Mouse (Mus musculus): ENCODE measurements around the gene Zfp69. TPM values are rescaled to one million over a fixed set of nuclear protein-coding genes. Genes with fewer than 3 reads are reported as not detected.
A peak's percentile ranks its signal among the peaks of the same experiment; 100 is the strongest.

Gene Zfp69
- total and polyA plus RNA-seq, 3 experiments: 2.7 to 8.1 (median 4.9) TPM

DNA sequence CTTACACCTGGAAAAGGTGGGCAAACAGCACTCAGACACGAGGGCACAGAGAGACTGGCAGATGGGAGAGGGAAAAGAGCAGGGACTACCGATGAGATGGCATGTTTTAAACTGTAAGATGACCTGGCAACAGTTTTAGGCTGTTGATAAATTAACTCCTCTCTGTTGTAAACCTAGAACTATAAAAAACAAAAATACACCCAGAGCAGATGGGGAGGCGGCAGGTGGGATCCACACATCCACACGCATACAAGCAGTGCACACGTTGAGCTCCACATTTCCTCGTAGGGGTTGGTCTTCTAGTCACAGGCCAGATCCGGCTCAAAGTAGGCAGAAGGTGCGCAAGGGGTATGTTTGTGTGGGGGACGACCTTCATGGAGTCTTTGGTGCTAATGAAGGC is 17.0 kb upstream of the Zfp69 start:
- Histone ChIP-seq H3K4me3 (ENCODE audit: low read depth, low read length) (no peak overlapping the region), H3K36me3 (replicated peaks) (peaks cover 76% of the 10 kb centered on the region), H3K4me1 (ENCODE audit: insufficient read depth, low read depth, low read length) (no peaks in the 10 kb centered on the region; the same call in 1 of the 2 replicates), H3K27me3 (ENCODE audit: insufficient read depth, low read length) (no peaks in the 10 kb centered on the region), H3K9me3 (replicated peaks) (no peaks in the 10 kb centered on the region)
- TF ChIP-seq TAL1 (conservative IDR thresholded peaks at IDR 0.05; ENCODE audit: low read depth, low read length): no peak
- TF ChIP-seq CTCF (IDR thresholded peaks at IDR 0.05; ENCODE audit: low read depth, low read length): no peak
- no peak for TF ChIP-seq GATA2 (IDR thresholded peaks at IDR 0.05; ENCODE audit: borderline replicate concordance, low read depth, low read length)
- no peak for TF ChIP-seq GATA1 (IDR thresholded peaks at IDR 0.05; ENCODE audit: borderline replicate concordance, low read length)
- no peak for TF ChIP-seq POLR2AphosphoS5 (IDR thresholded peaks at IDR 0.05; ENCODE audit: insufficient replicate concordance, low read depth, low read length)
- ATAC-seq (ENCODE audit: extremely low read depth, insufficient number of reproducible peaks, low FRiP score, poor library complexity, severe bottlenecking): no peak
- no peak for DNase-seq (ENCODE audit: low spot score)

DNA sequence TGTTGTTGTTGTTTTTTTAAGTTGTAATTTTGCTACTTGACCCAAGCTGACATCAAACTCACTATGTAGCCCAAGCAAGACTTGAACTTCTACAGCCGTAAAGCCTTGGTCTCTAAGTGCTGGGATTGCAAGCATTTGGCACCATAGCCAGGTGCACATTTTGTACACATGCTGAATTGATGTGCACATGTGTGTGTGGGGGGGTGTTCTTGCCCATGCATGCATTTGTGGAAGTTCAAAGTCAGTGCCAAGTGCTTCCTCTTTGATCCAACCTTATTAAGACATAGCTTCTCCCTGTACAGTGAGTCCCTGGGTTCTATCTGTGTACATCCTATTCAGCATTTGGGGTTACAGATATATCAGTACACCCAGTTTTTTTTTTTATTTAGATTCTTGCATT is 4.1 kb upstream of the Zfp69 start:
- Histone ChIP-seq H3K9me3 (replicated peaks) (no peaks in the 10 kb centered on the region), H3K4me1 (ENCODE audit: insufficient read depth, low read depth, low read length) (peaks cover 25% of the 10 kb centered on the region), H3K4me3 (ENCODE audit: low read depth, low read length) (no peak overlapping the region), H3K36me3 (replicated peaks) (no peaks in the 10 kb centered on the region), H3K27me3 (ENCODE audit: insufficient read depth, low read length) (no peaks in the 10 kb centered on the region)
- ATAC-seq (ENCODE audit: extremely low read depth, insufficient number of reproducible peaks, low FRiP score, poor library complexity, severe bottlenecking): no peak
- TF ChIP-seq CTCF (IDR thresholded peaks at IDR 0.05; ENCODE audit: low read depth, low read length) (no peak), TAL1 (conservative IDR thresholded peaks at IDR 0.05; ENCODE audit: low read depth, low read length) (no peak), GATA2 (IDR thresholded peaks at IDR 0.05; ENCODE audit: borderline replicate concordance, low read depth, low read length) (no peak), POLR2AphosphoS5 (IDR thresholded peaks at IDR 0.05; ENCODE audit: insufficient replicate concordance, low read depth, low read length) (no peak), GATA1 (IDR thresholded peaks at IDR 0.05; ENCODE audit: borderline replicate concordance, low read length) (no peak)
- no peak for DNase-seq (ENCODE audit: low spot score)

- Histone ChIP-seq H3K4me1 (ENCODE audit: insufficient read depth, low read depth, low read length) (peaks cover 25% of the 10 kb centered on the region), H3K9me3 (replicated peaks) (no peaks in the 10 kb centered on the region), H3K36me3 (replicated peaks) (peaks cover 8% of the 10 kb centered on the region), H3K4me3 (ENCODE audit: low read depth, low read length) (no peak overlapping the region), H3K27me3 (ENCODE audit: insufficient read depth, low read length) (no peaks in the 10 kb centered on the region)
- DNase-seq (ENCODE audit: low spot score) (no peak), ATAC-seq (ENCODE audit: extremely low read depth, insufficient number of reproducible peaks, low FRiP score, poor library complexity, severe bottlenecking) (no peak)
- TF ChIP-seq CTCF (IDR thresholded peaks at IDR 0.05; ENCODE audit: low read depth, low read length) (no peak), TAL1 (conservative IDR thresholded peaks at IDR 0.05; ENCODE audit: low read depth, low read length) (no peak), GATA2 (IDR thresholded peaks at IDR 0.05; ENCODE audit: borderline replicate concordance, low read depth, low read length) (no peak), POLR2AphosphoS5 (IDR thresholded peaks at IDR 0.05; ENCODE audit: insufficient replicate concordance, low read depth, low read length) (no peak), GATA1 (IDR thresholded peaks at IDR 0.05; ENCODE audit: borderline replicate concordance, low read length) (no peak)
These were observed 2.2 kb upstream of the Zfp69 start for GRCm38 (mm10) chr4:120953667-120954066.

DNA sequence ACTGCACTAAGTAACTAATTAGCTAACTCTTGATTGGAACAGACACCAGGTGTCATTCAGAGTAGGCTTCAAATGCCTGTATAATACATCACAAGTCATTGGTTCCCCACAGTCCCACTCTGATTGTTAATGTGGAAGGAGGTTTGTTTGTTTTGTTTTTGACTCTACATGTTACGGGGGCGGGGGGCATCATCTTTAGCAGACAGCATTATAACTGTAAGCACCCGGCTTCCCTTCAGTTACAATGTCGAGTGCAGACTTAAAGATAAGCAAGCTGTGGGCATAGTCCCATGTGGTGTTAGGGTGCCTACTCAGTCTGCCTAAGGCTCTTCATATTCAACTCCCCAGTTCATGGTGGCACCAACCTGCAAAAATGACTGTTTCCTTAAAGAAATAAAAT is 1.5 kb upstream of the Zfp69 start:
- H3K4me1 ChIP-seq (ENCODE audit: insufficient read depth, low read depth, low read length): peaks cover 25% of the 10 kb centered on the region
- no peak overlapping the region for H3K4me3 ChIP-seq (ENCODE audit: low read depth, low read length)
- H3K9me3 ChIP-seq (replicated peaks): no peaks in the 10 kb centered on the region
- no peaks in the 10 kb centered on the region for H3K27me3 ChIP-seq (ENCODE audit: insufficient read depth, low read length)
- TF ChIP-seq GATA2 (IDR thresholded peaks at IDR 0.05; ENCODE audit: borderline replicate concordance, low read depth, low read length): no peak
- no peak for TF ChIP-seq GATA1 (IDR thresholded peaks at IDR 0.05; ENCODE audit: borderline replicate concordance, low read length)
- TF ChIP-seq CTCF (IDR thresholded peaks at IDR 0.05; ENCODE audit: low read depth, low read length): no peak
- no peak for TF ChIP-seq POLR2AphosphoS5 (IDR thresholded peaks at IDR 0.05; ENCODE audit: insufficient replicate concordance, low read depth, low read length)
- no peak for TF ChIP-seq TAL1 (conservative IDR thresholded peaks at IDR 0.05; ENCODE audit: low read depth, low read length)
- DNase-seq (ENCODE audit: low spot score) (no peak), ATAC-seq (ENCODE audit: extremely low read depth, insufficient number of reproducible peaks, low FRiP score, poor library complexity, severe bottlenecking) (peak; percentile 31; the same call in 1 of the 2 replicates)
- H3K36me3 ChIP-seq (replicated peaks): peaks cover 10% of the 10 kb centered on the region

DNA sequence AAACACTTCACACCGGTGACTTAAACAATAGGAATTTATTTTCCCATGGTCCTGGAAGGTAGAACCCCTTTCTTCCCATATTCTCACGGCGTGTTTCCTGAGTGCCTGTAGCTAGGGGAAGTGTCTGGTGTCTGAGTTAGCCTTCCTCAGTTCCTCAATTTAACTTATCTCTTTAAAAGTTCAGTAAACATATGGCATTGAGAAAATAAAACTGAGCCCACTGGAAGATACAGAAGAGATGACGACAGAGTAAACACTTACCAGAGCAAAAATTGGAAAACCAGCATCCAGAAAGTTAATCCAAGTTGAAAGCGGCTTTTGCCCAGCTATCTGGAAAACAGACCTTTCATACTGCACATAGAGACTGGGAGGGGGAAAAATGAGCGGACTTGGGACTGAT is 664 bp upstream of the Zfp69 start:
- Histone ChIP-seq H3K36me3 (replicated peaks) (peaks cover 16% of the 10 kb centered on the region), H3K9me3 (replicated peaks) (no peaks in the 10 kb centered on the region), H3K4me1 (ENCODE audit: insufficient read depth, low read depth, low read length) (peaks cover 25% of the 10 kb centered on the region), H3K27me3 (ENCODE audit: insufficient read depth, low read length) (no peaks in the 10 kb centered on the region), H3K4me3 (ENCODE audit: low read depth, low read length) (peak overlapping the region; percentile 89)
- ATAC-seq (ENCODE audit: extremely low read depth, insufficient number of reproducible peaks, low FRiP score, poor library complexity, severe bottlenecking) (peak; percentile 48), DNase-seq (ENCODE audit: low spot score) (no peak)
- no peak for TF ChIP-seq CTCF (IDR thresholded peaks at IDR 0.05; ENCODE audit: low read depth, low read length)
- TF ChIP-seq GATA2 (IDR thresholded peaks at IDR 0.05; ENCODE audit: borderline replicate concordance, low read depth, low read length): no peak
- TF ChIP-seq GATA1 (IDR thresholded peaks at IDR 0.05; ENCODE audit: borderline replicate concordance, low read length): no peak
- TF ChIP-seq TAL1 (conservative IDR thresholded peaks at IDR 0.05; ENCODE audit: low read depth, low read length): no peak
- TF ChIP-seq POLR2AphosphoS5 (IDR thresholded peaks at IDR 0.05; ENCODE audit: insufficient replicate concordance, low read depth, low read length): no peak

- Histone ChIP-seq H3K4me3 (ENCODE audit: low read depth, low read length) (peak overlapping the region; percentile 89), H3K4me1 (ENCODE audit: insufficient read depth, low read depth, low read length) (peaks cover 25% of the 10 kb centered on the region), H3K27me3 (ENCODE audit: insufficient read depth, low read length) (no peaks in the 10 kb centered on the region), H3K9me3 (replicated peaks) (no peaks in the 10 kb centered on the region), H3K36me3 (replicated peaks) (peaks cover 26% of the 10 kb centered on the region)
- TF ChIP-seq GATA2 (IDR thresholded peaks at IDR 0.05; ENCODE audit: borderline replicate concordance, low read depth, low read length): no peak
- TF ChIP-seq POLR2AphosphoS5 (IDR thresholded peaks at IDR 0.05; ENCODE audit: insufficient replicate concordance, low read depth, low read length): no peak
- TF ChIP-seq GATA1 (IDR thresholded peaks at IDR 0.05; ENCODE audit: borderline replicate concordance, low read length): no peak
- TF ChIP-seq CTCF (IDR thresholded peaks at IDR 0.05; ENCODE audit: low read depth, low read length): no peak
- no peak for TF ChIP-seq TAL1 (conservative IDR thresholded peaks at IDR 0.05; ENCODE audit: low read depth, low read length)
- DNase-seq (ENCODE audit: low spot score): no peak
- ATAC-seq (ENCODE audit: extremely low read depth, insufficient number of reproducible peaks, low FRiP score, poor library complexity, severe bottlenecking): no peak
These were observed 604 bp downstream of the Zfp69 start for GRCm38 (mm10) chr4:120950763-120951427.
